Mouse (Mus musculus): ENCODE data around the gene Cd69. TPM values are rescaled to one million over a fixed set of nuclear protein-coding genes. Genes with fewer than 3 reads are reported as not detected.

The Cd69 gene
- total RNA-seq, 2 experiments from 2014 or later: 7.0 to 57.7 TPM

GRCm38 (mm10) chr6:129232005-129232841, 43.0 kb downstream of the Cd69 start:
- ATAC-seq (replicated peaks; ENCODE audit: low FRiP score, low TSS enrichment, poor library complexity, severe bottlenecking): no peak

- peak; percentile 64 for ATAC-seq (replicated peaks; ENCODE audit: low FRiP score, low TSS enrichment, poor library complexity, severe bottlenecking)
Measured at GRCm38 (mm10) chr6:129229774-129230578, 45.3 kb downstream of the Cd69 start.

GRCm38 (mm10) chr6:129228935-129229773, 46.1 kb downstream of the Cd69 start:
- no peak for ATAC-seq (replicated peaks; ENCODE audit: low FRiP score, low TSS enrichment, poor library complexity, severe bottlenecking)

GRCm38 (mm10) chr6:129225078-129225477, 50.2 kb downstream of the Cd69 start:
- ATAC-seq (replicated peaks; ENCODE audit: low FRiP score, low TSS enrichment, poor library complexity, severe bottlenecking): no peak

GRCm38 (mm10) chr6:129224090-129224489, 51.1 kb downstream of the Cd69 start:
- no peak for ATAC-seq (replicated peaks; ENCODE audit: low FRiP score, low TSS enrichment, poor library complexity, severe bottlenecking)

GRCm38 (mm10) chr6:129223611-129224010, 51.6 kb downstream of the Cd69 start:
- ATAC-seq (replicated peaks; ENCODE audit: low FRiP score, low TSS enrichment, poor library complexity, severe bottlenecking): no peak

GRCm38 (mm10) chr6:129222188-129222800, 52.9 kb downstream of the Cd69 start:
- no peak for ATAC-seq (replicated peaks; ENCODE audit: low FRiP score, low TSS enrichment, poor library complexity, severe bottlenecking)

- peak; percentile 47 for ATAC-seq (replicated peaks; ENCODE audit: low FRiP score, low TSS enrichment, poor library complexity, severe bottlenecking)
Measured at GRCm38 (mm10) chr6:129221053-129221452, 54.2 kb downstream of the Cd69 start.

- ATAC-seq (replicated peaks; ENCODE audit: low FRiP score, low TSS enrichment, poor library complexity, severe bottlenecking): 0 out of 2 replicates have a peak, but pooled peaks have one; percentile 19
Measured at GRCm38 (mm10) chr6:129219897-129220517, 55.2 kb downstream of the Cd69 start.

- ATAC-seq (replicated peaks; ENCODE audit: low FRiP score, low TSS enrichment, poor library complexity, severe bottlenecking): no peak; the same call in 1 of the 2 replicates
Measured at GRCm38 (mm10) chr6:129218191-129218696, 57.0 kb downstream of the Cd69 start.

Other genes with a start within 250 kb of the Cd69 start
- gene Klrb1f, start 229.5 kb downstream of the Cd69 start, total RNA-seq (2014; fragmentation: Nextera tagmentation): 0.96 TPM in 1 of 2 replicates, not detected in the other
- 1.6 and 3.3 TPM in 2 replicates for gene Klrb1f, start 229.5 kb downstream of the Cd69 start, total RNA-seq (2017)
- gene Clec2e, start 174.5 kb downstream of the Cd69 start, total RNA-seq (2014; fragmentation: Nextera tagmentation): not detected in 2 replicates
- not detected in 2 replicates for gene Clec2e, start 174.5 kb downstream of the Cd69 start, total RNA-seq (2017)
- 18.0 and 43.7 TPM in 2 replicates for gene Clec2d, start 94.8 kb downstream of the Cd69 start, total RNA-seq (2014; fragmentation: Nextera tagmentation)
- gene Clec2d, start 94.8 kb downstream of the Cd69 start, total RNA-seq (2017): 78.9 and 151 TPM in 2 replicates
- gene 4922502D21Rik, start 56.4 kb upstream of the Cd69 start, total RNA-seq (2014; fragmentation: Nextera tagmentation): not detected in 2 replicates
- gene 4922502D21Rik, start 56.4 kb upstream of the Cd69 start, total RNA-seq (2017): not detected in 2 replicates
- gene Clec12a, start 67.3 kb upstream of the Cd69 start, total RNA-seq (2014; fragmentation: Nextera tagmentation): 0.37 and 4.4 TPM in 2 replicates
- gene Clec12a, start 67.3 kb upstream of the Cd69 start, total RNA-seq (2017): 3.4 and 6.6 TPM in 2 replicates
- not detected in 2 replicates for gene Clec12b, start 110.4 kb upstream of the Cd69 start, total RNA-seq (2014; fragmentation: Nextera tagmentation)
- gene Clec12b, start 110.4 kb upstream of the Cd69 start, total RNA-seq (2017): not detected in 2 replicates
- gene Clec1b, start 121.9 kb upstream of the Cd69 start, total RNA-seq (2014; fragmentation: Nextera tagmentation): 0.47 TPM in 1 of 2 replicates, not detected in the other
- gene Clec1b, start 121.9 kb upstream of the Cd69 start, total RNA-seq (2017): 2.8 TPM in 1 of 2 replicates, not detected in the other
- not detected in 2 replicates for gene Clec9a, start 133.4 kb upstream of the Cd69 start, total RNA-seq (2014; fragmentation: Nextera tagmentation)
- 0.47 and 0.53 TPM in 2 replicates for gene Clec9a, start 133.4 kb upstream of the Cd69 start, total RNA-seq (2017)
- gene Clec1a, start 176.6 kb upstream of the Cd69 start, total RNA-seq (2014; fragmentation: Nextera tagmentation): not detected in 2 replicates
- gene Clec1a, start 176.6 kb upstream of the Cd69 start, total RNA-seq (2017): not detected in 2 replicates
- gene Olr1, start 231.7 kb upstream of the Cd69 start, total RNA-seq (2014; fragmentation: Nextera tagmentation): not detected in 2 replicates
- 0.30 and 4.9 TPM in 2 replicates for gene Olr1, start 231.7 kb upstream of the Cd69 start, total RNA-seq (2017)
- not detected in 2 replicates for gene Tmem52b, start 237.1 kb upstream of the Cd69 start, total RNA-seq (2014; fragmentation: Nextera tagmentation)
- not detected in 2 replicates for gene Tmem52b, start 237.1 kb upstream of the Cd69 start, total RNA-seq (2017)